Mouse (Mus musculus) thymus, adult 2 months (tissue): Measurements from ENCODE around the gene Keap1. TPM values are rescaled to one million over a fixed set of nuclear protein-coding genes. Genes with fewer than 3 reads are reported as not detected.

Experiments used
- DNase-seq: peaks from one replicate; pipeline ENCODE4 v3.0.0; 2021
- H3K27ac ChIP-seq: fragments of 200-500 bp; 2 replicates; pipeline ENCODE4 v1.5.1; 2012; ENCODE audit warnings: low read length, control low read depth; ENCODE audit not compliant: control insufficient read depth, insufficient read depth
- H3K27me3 ChIP-seq: fragments of 200-500 bp; 2 replicates; pipeline ENCODE4 v1.6.1; 2012; ENCODE audit warnings: mild to moderate bottlenecking, low read length, moderate library complexity, mixed read lengths; ENCODE audit not compliant: control insufficient read depth, insufficient read depth
- H3K36me3 ChIP-seq: fragments of 200-500 bp; 2 replicates; pipeline ENCODE4 v1.6.1; 2012; ENCODE audit warnings: mild to moderate bottlenecking, low read length, moderate library complexity; ENCODE audit not compliant: control insufficient read depth, insufficient read depth
- H3K4me1 ChIP-seq: fragments of 200-500 bp; replicated peaks from 2 replicates; pipeline ENCODE4 v1.6.1; 2012; ENCODE audit warnings: low read length; ENCODE audit not compliant: control insufficient read depth, insufficient read depth
- H3K4me3 ChIP-seq: fragments of 200-500 bp; 2 replicates; pipeline ENCODE4 v1.5.1; 2012; ENCODE audit warnings: mild to moderate bottlenecking, low read length, control low read depth, moderate library complexity; ENCODE audit not compliant: control insufficient read depth, insufficient read depth
- CTCF ChIP-seq: fragments of 200-500 bp; IDR thresholded peaks from 2 replicates; pipeline ENCODE4 v1.5.1; 2012; ENCODE audit warnings: mild to moderate bottlenecking, control low read depth, low read length, moderate library complexity, borderline replicate concordance; ENCODE audit not compliant: control insufficient read depth, poor library complexity, insufficient read depth; ENCODE audit errors: extremely low read depth
- POLR2A ChIP-seq: fragments of 200-500 bp; IDR thresholded peaks from 2 replicates; pipeline ENCODE4 v1.6.1; 2012; ENCODE audit warnings: mild to moderate bottlenecking, low read length, control low read depth, moderate library complexity; ENCODE audit not compliant: control insufficient read depth, poor library complexity, insufficient read depth; ENCODE audit errors: extremely low read depth
- WGBS: fragments of 180-500 bp; shearing (Covaris S2); methylation state at CpG from one replicate; pipeline ENCODE4 v1.1.7; 2018; 5-methylcytosine and 5-hydroxymethylcytosine counted together
- polyA plus RNA-seq: library from polyadenylated mRNA; depleted of rRNA; stranded (reverse); fragments of >200 nt; gene quantifications from 2 replicates; pipeline ENCODE4 v1.2.3, GENCODE M21; 2012

The Keap1 gene
- polyA plus RNA-seq, 1 experiment: 115 TPM

DNA sequence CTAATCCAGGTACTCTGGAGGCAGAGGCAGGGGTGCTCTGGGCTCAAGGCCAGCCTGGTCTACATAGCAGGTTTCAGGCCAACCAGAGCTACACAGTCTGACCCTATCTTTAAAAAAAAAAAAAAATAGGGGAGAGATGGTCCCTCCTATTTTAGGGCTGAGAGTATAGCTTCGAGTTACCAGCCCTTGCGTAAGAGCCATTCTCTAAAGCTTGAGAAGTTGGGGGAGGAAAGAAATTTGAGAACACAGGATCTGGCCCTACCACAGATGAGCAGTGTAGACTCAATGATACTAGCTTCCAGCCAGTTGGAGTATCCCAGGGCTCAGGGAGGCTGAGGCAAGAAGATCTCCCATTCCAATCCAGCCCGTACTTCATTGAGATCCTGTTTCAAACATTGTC is 45.4 kb downstream of the Keap1 start:
- no peaks in the 10 kb centered on the region for H3K27me3 ChIP-seq
- no peak overlapping the region for H3K4me3 ChIP-seq
- H3K36me3 ChIP-seq: no peaks in the 10 kb centered on the region
- 89% methylated on average over 3 of the region's 3 CpGs for WGBS
- H3K27ac ChIP-seq: no peak overlapping the region
- peaks cover 7% of the 10 kb centered on the region for H3K4me1 ChIP-seq
- no peak for TF ChIP-seq CTCF
- DNase-seq: no peak

GRCm38 (mm10) chr9:21190670-21191069 is 48.5 kb downstream of the Keap1 start:
- Histone ChIP-seq H3K27ac (no peak overlapping the region), H3K36me3 (no peaks in the 10 kb centered on the region), H3K27me3 (no peaks in the 10 kb centered on the region), H3K4me1 (peaks cover 3% of the 10 kb centered on the region; the same call in 1 of the 2 replicates), H3K4me3 (no peak overlapping the region)
- no peak for TF ChIP-seq POLR2A
- TF ChIP-seq CTCF: no peak
- 89% methylated on average over 3 of the region's 3 CpGs for whole genome bisulfite sequencing
- no peak for DNase-seq

DNA sequence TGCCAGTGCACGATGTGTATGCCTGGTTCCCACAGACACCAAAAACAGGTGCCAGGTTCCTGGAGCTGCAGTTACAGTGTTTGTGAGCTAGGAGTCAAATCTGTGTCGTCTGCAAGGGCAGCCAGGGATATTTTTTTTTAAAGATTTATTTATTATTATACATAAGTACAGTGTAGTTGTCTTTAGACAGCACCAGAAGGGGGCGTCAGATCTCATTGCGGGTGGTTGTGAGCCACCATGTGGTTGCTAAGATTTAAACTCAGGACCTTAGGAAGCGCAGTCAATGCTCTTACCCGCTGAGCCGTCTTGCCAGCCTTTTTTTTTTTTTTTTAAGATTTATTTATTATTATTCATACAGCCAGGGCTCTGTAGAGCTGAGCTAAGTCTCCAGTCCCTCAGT is 49.3 kb downstream of the Keap1 start:
- H3K36me3 ChIP-seq: no peaks in the 10 kb centered on the region
- no peaks in the 10 kb centered on the region for H3K27me3 ChIP-seq
- 47% methylated on average over 7 of the region's 7 CpGs for WGBS
- H3K4me3 ChIP-seq: no peak overlapping the region
- peak; percentile 30 for DNase-seq
- H3K4me1 ChIP-seq: no peaks in the 10 kb centered on the region
- TF ChIP-seq CTCF: no peak
- TF ChIP-seq POLR2A: no peak
- no peak overlapping the region for H3K27ac ChIP-seq

DNA sequence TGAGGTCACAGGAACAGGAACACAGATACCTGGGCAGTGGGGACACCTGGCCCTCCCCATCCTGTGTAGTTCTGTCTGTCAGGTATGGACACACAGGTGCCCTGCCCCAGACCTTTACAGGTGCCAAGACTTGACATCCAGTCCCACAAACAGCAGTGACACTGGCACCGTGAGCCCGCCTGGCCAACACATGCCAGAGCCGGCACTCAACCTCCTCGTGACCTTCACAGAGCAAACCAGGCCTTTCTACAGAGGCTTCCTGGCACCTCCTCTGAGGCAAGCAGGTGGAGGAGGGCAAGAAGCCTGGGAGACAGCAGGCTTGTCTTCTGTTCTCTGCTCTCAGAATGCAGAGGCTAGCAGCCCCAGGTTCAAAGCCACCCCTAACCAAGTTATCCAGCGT is 53.7 kb downstream of the Keap1 start:
- H3K27me3 ChIP-seq: no peaks in the 10 kb centered on the region
- no peak overlapping the region for H3K27ac ChIP-seq
- peaks cover 18% of the 10 kb centered on the region for H3K4me1 ChIP-seq
- TF ChIP-seq POLR2A (no peak), CTCF (no peak)
- no peaks in the 10 kb centered on the region for H3K36me3 ChIP-seq
- no peak for DNase-seq
- H3K4me3 ChIP-seq: no peak overlapping the region
- WGBS: 97% methylated on average over 5 of the region's 5 CpGs

GRCm38 (mm10) chr9:21184733-21185132 is 54.4 kb downstream of the Keap1 start:
- Histone ChIP-seq H3K36me3 (no peaks in the 10 kb centered on the region), H3K4me1 (peaks cover 18% of the 10 kb centered on the region), H3K27me3 (no peaks in the 10 kb centered on the region), H3K4me3 (no peak overlapping the region), H3K27ac (no peak overlapping the region)
- no peak for DNase-seq
- 81% methylated on average over 2 of the region's 2 CpGs for WGBS
- TF ChIP-seq POLR2A (no peak), CTCF (no peak)

DNA sequence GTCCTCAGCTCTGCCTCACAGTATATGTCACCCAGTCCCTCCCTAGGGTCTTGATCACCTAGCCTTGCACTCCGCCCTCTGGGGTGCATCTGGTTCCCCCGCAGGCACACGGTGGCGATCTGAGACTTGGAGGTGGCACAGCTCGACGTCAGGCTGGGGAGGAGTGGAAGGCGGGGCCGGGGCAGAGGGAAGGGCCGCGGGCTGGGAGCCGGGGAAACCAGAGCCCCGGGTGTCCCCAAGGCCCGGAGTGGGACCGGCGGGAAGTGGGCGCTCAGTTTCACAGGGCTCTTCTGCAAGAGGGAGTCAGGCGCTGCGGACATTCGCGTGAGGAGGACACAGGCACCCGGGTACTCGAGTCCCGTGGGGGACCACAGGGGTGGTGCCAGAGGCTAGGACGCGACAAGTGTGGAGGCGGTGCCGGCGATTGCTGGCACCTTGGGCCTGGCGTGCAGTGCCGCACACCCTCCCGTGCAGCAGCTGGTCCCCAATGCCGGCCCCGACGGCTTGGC is 55.2 kb downstream of the Keap1 start:
- 2% methylated on average over 34 of the region's 34 CpGs for WGBS
- TF ChIP-seq CTCF: peak; percentile 21; the same call in 1 of the 2 replicates
- TF ChIP-seq POLR2A: no peak
- Histone ChIP-seq H3K4me1 (peaks cover 18% of the 10 kb centered on the region), H3K27ac (no peak overlapping the region), H3K4me3 (peak overlapping the region; percentile 35), H3K27me3 (no peaks in the 10 kb centered on the region), H3K36me3 (no peaks in the 10 kb centered on the region)
- peak; percentile 55 for DNase-seq

- DNase-seq: no peak
- Histone ChIP-seq H3K4me1 (peaks cover 18% of the 10 kb centered on the region), H3K4me3 (no peak overlapping the region), H3K27me3 (no peaks in the 10 kb centered on the region), H3K36me3 (no peaks in the 10 kb centered on the region), H3K27ac (no peak overlapping the region)
- TF ChIP-seq CTCF (no peak), POLR2A (no peak)
- WGBS: 40% methylated on average over 6 of the region's 6 CpGs
Observed at GRCm38 (mm10) chr9:21183421-21183820, 55.7 kb downstream of the Keap1 start.
